Mouse (Mus musculus) lung, postnatal 0 days (tissue): ENCODE measurements around the gene Insrr.

Source experiments
- CTCF ChIP-seq: IDR thresholded peaks from 2 replicates; pipeline ENCODE4 v1.5.1; 2016; ENCODE audit warnings: antibody characterized with exemption, mild to moderate bottlenecking
- EP300 ChIP-seq: IDR thresholded peaks from 2 replicates; pipeline ENCODE4 v1.6.1; 2016; ENCODE audit warnings: antibody characterized with exemption, mild to moderate bottlenecking, control low read depth

DNA sequence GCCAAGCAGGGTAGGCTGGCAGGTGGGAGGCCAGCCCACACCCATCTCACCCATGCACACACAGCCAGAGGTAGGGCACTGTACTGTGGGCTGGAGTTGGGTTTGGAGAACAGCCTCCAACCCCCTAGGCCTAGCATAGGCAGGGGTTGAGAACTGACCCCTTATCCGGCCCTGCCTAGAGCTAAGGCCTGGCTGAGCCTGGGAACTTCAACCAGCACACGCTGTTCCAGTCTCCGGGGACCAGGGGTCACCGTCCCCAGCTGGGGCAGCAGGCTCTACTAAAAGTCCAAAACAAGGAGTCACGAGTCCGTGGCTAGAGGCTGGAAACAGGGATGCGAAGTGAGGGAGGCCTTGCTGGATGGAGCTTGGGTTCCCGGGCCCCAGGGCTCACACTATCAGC lies 29.0 kb upstream of the Insrr start:
- no peak for TF ChIP-seq CTCF
- TF ChIP-seq EP300, result no peak
